Mouse (Mus musculus): ENCODE results near the gene Cybc1. TPM values are rescaled to one million over a fixed set of nuclear protein-coding genes. Genes with fewer than 3 reads are reported as not detected.

The Cybc1 gene
- polyA plus RNA-seq, 1 experiment = 23.8 TPM

DNA sequence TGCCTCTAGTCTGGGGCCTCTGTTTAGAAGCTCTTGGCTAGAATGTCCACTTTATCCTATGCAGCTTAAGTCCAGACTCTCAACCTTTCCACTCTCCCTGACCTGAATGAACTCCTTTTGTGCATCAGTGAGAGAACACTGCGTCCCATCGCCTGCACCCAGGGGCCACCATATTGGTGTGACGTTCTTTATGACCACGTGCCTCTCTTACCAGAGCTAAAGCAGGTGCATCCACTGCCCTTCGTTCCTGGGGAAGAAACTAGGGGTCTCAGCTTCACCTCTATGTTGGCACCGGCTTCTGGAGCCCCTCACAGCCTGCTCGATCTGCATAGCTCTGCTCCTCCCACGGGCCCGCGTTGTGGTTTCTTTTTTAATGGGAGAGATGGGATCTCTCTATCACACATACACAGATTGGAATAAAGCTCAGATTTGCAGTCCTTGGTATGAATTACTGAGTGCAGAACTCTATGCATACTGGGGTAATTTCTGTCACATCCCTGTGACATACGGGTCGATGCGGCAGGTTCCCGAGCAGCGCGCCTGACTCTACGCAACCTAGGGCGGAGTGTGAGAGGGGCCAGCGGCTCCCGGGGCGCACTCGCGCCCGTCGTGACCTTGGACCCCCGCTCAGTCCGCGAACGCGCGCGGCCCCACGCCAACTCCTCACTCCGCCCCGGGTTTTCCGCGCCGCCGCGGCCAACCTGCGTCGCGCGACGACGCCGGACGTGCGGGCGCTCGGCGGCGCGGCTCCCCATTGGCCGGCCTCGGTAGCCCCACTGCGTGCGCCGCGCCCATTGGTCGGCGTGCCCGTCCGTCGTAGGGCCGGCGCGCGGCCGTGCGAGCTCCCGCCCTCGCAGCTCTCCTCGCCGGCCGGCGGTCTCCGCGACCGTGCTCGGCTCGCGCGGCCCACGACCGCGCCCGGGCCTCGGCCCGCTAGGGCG, 30.3 kb upstream of the Cybc1 start, which contains the start of gene Foxk2:
TSS of gene Foxk2 (plus strand) at position 831 of the 941 bp plus-strand sequence.
- Histone ChIP-seq H3K79me2 (ENCODE audit: control insufficient read depth, insufficient read depth) (peaks cover 47% of the 10 kb centered on the region), H3K36me3 (ENCODE audit: control insufficient read depth, insufficient read depth) (peaks cover 30% of the 10 kb centered on the region), H3K27me3 (ENCODE audit: control insufficient read depth, insufficient read depth, insufficient read length) (no peaks in the 10 kb centered on the region), H3ac (ENCODE audit: control insufficient read depth, insufficient read length, low read depth) (peak within 1 kb of the TSS; percentile 81), H3K4me3 (ENCODE audit: insufficient read depth, poor library complexity, severe bottlenecking) (peak within 1 kb of the TSS; percentile 97), H3K79me3 (ENCODE audit: low read depth) (peaks cover 41% of the 10 kb centered on the region)
- TF ChIP-seq CEBPB (IDR thresholded peaks at IDR 0.05; ENCODE audit: low read depth) = no peak
- peak; percentile 53 for TF ChIP-seq MAX (IDR thresholded peaks at IDR 0.05)
- no peak for TF ChIP-seq MYOG (IDR thresholded peaks at IDR 0.05; ENCODE audit: control insufficient read depth, extremely low read depth, insufficient read length)
- TF ChIP-seq FOSL1 (IDR thresholded peaks at IDR 0.05; ENCODE audit: insufficient read depth, low read length, poor library complexity, severe bottlenecking) = no peak
- TF ChIP-seq CTCF (IDR thresholded peaks at IDR 0.05; ENCODE audit: control insufficient read depth, insufficient read depth, insufficient read length) = no peak
- TF ChIP-seq USF1 (IDR thresholded peaks at IDR 0.05; ENCODE audit: low read depth) = peak; percentile 72
- no peak for TF ChIP-seq MYOD1 (IDR thresholded peaks at IDR 0.05; ENCODE audit: control insufficient read depth, insufficient read length, low read depth)

- TF ChIP-seq CEBPB (IDR thresholded peaks at IDR 0.05; ENCODE audit: low read depth) (no peak), USF1 (IDR thresholded peaks at IDR 0.05; ENCODE audit: low read depth) (no peak), MAX (IDR thresholded peaks at IDR 0.05) (no peak), MYOG (IDR thresholded peaks at IDR 0.05; ENCODE audit: control insufficient read depth, extremely low read depth, insufficient read length) (no peak), MYOD1 (IDR thresholded peaks at IDR 0.05; ENCODE audit: control insufficient read depth, insufficient read length, low read depth) (no peak), CTCF (IDR thresholded peaks at IDR 0.05; ENCODE audit: control insufficient read depth, insufficient read depth, insufficient read length) (no peak), FOSL1 (IDR thresholded peaks at IDR 0.05; ENCODE audit: insufficient read depth, low read length, poor library complexity, severe bottlenecking) (no peak)
- Histone ChIP-seq H3K79me2 (ENCODE audit: control insufficient read depth, insufficient read depth) (no peaks in the 10 kb centered on the region), H3K79me3 (ENCODE audit: low read depth) (no peaks in the 10 kb centered on the region), H3K36me3 (ENCODE audit: control insufficient read depth, insufficient read depth) (peaks cover 31% of the 10 kb centered on the region), H3K27me3 (ENCODE audit: control insufficient read depth, insufficient read depth, insufficient read length) (no peaks in the 10 kb centered on the region), H3ac (ENCODE audit: control insufficient read depth, insufficient read length, low read depth) (no peak overlapping the region), H3K4me3 (ENCODE audit: insufficient read depth, poor library complexity, severe bottlenecking) (no peak overlapping the region)
These were observed 21.1 kb upstream of the Cybc1 start for GRCm38 (mm10) chr11:121250196-121250595.

DNA sequence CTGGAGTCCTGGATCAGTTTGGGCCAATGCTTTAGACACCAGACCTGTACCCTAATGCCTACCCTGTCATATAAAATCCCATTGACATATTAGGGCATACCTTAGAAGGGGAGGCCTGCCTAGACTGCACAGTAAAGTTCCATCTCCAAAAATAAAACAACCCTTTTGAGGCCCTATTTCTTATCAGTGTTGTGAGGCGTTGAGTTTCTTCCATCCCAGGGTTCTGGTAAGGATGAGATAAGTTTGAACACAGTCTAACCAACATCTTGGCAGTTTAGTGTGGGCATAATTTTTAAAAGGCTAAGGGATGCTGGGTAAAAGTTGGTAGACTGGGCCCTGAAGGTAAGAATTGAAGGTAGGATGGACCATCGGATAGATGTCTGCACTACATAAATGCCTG, 10.5 kb upstream of the Cybc1 start:
- peaks cover 2% of the 10 kb centered on the region for H3K36me3 ChIP-seq (ENCODE audit: control insufficient read depth, insufficient read depth)
- no peaks in the 10 kb centered on the region for H3K79me3 ChIP-seq (ENCODE audit: low read depth)
- H3K79me2 ChIP-seq (ENCODE audit: control insufficient read depth, insufficient read depth) = no peaks in the 10 kb centered on the region
- TF ChIP-seq MYOD1 (IDR thresholded peaks at IDR 0.05; ENCODE audit: control insufficient read depth, insufficient read length, low read depth) (no peak), FOSL1 (IDR thresholded peaks at IDR 0.05; ENCODE audit: insufficient read depth, low read length, poor library complexity, severe bottlenecking) (no peak), USF1 (IDR thresholded peaks at IDR 0.05; ENCODE audit: low read depth) (no peak), MAX (IDR thresholded peaks at IDR 0.05) (no peak), CTCF (IDR thresholded peaks at IDR 0.05; ENCODE audit: control insufficient read depth, insufficient read depth, insufficient read length) (no peak), MYOG (IDR thresholded peaks at IDR 0.05; ENCODE audit: control insufficient read depth, extremely low read depth, insufficient read length) (no peak), CEBPB (IDR thresholded peaks at IDR 0.05; ENCODE audit: low read depth) (no peak)
- H3K27me3 ChIP-seq (ENCODE audit: control insufficient read depth, insufficient read depth, insufficient read length) = no peaks in the 10 kb centered on the region
- no peak overlapping the region for H3ac ChIP-seq (ENCODE audit: control insufficient read depth, insufficient read length, low read depth)
- H3K4me3 ChIP-seq (ENCODE audit: insufficient read depth, poor library complexity, severe bottlenecking) = no peak overlapping the region

DNA sequence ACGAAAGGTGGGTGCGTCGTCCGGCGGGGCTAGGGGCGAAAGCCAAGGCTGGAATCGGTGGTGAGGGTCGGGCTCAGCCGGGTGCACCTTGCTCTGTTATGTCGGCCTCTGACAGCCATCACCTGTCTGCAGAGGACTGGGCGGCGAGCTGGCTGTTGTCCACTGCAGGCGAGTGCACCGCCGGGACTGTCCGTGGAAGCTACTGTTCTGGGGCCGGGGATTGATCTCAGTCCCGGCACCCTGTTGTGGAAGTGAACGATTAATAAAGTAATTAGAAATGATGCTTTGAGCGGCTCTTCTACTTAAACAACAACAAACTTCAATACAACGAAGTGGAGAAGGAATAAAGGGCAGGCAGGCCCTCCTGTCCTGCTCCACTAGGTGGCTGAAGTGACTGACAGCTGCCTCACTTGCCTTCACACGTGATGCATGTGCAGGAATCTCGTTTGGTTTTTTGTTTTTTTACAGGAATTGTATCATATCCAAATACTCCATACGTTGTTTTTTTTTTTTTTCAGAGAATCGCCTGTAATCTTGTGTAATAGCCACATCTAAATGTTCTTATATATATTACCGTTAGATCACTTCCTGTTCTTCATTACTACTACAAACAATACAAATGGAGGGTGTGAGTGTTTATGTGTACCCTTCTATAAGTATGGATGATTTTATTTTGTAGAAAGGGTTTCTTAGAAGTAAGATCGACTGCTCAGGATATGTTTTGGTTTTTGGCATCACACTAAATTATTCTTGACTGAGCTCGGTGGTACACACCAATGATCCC, 8.4 kb upstream of the Cybc1 start:
- Histone ChIP-seq H3K27me3 (ENCODE audit: control insufficient read depth, insufficient read depth, insufficient read length) (no peaks in the 10 kb centered on the region), H3K79me3 (ENCODE audit: low read depth) (no peaks in the 10 kb centered on the region), H3K79me2 (ENCODE audit: control insufficient read depth, insufficient read depth) (no peaks in the 10 kb centered on the region), H3K4me3 (ENCODE audit: insufficient read depth, poor library complexity, severe bottlenecking) (peak overlapping the region; percentile 67), H3K36me3 (ENCODE audit: control insufficient read depth, insufficient read depth) (no peaks in the 10 kb centered on the region), H3ac (ENCODE audit: control insufficient read depth, insufficient read length, low read depth) (peak overlapping the region; percentile 53)
- TF ChIP-seq USF1 (IDR thresholded peaks at IDR 0.05; ENCODE audit: low read depth) (peak; percentile 71), CEBPB (IDR thresholded peaks at IDR 0.05; ENCODE audit: low read depth) (no peak), CTCF (IDR thresholded peaks at IDR 0.05; ENCODE audit: control insufficient read depth, insufficient read depth, insufficient read length) (peak; percentile 0), FOSL1 (IDR thresholded peaks at IDR 0.05; ENCODE audit: insufficient read depth, low read length, poor library complexity, severe bottlenecking) (no peak), MAX (IDR thresholded peaks at IDR 0.05) (no peak), MYOD1 (IDR thresholded peaks at IDR 0.05; ENCODE audit: control insufficient read depth, insufficient read length, low read depth) (no peak), MYOG (IDR thresholded peaks at IDR 0.05; ENCODE audit: control insufficient read depth, extremely low read depth, insufficient read length) (no peak)

All from C2C12 (cell line).